Mouse (Mus musculus): ENCODE measurements at regions not wholly inside any gene's neighbourhood (a gene's known extent, or its start where the extent isn't known, plus 50 kb on each side); places are given as distances from the start of the nearest gene placed in this dataset.
A peak's percentile ranks its signal among the peaks of the same experiment; 100 is the strongest.

DNA sequence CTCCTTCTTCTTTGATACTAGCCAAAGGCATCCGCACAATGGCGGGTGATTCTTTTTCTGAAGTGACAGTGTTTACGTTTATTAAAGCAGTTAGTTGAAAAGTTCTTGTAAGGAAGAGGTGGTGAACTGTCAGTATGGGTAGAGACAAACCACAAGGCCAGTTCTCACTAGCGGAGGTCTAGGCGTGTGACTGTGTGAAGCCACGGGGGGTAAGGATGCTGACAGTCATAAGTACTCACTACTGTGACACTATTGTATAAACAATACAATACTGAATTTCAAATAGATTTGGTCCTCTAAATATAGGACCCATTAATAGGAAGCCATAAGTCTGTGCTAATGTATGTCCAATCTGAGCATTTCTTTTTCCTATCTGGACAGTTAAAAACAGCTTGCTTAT, 161.9 kb downstream of the Cxcl12 start:
- DNase-seq (ENCODE audit: low spot score in 2 of 2), result peak in 1 of 2 experiments; percentile 26

DNA sequence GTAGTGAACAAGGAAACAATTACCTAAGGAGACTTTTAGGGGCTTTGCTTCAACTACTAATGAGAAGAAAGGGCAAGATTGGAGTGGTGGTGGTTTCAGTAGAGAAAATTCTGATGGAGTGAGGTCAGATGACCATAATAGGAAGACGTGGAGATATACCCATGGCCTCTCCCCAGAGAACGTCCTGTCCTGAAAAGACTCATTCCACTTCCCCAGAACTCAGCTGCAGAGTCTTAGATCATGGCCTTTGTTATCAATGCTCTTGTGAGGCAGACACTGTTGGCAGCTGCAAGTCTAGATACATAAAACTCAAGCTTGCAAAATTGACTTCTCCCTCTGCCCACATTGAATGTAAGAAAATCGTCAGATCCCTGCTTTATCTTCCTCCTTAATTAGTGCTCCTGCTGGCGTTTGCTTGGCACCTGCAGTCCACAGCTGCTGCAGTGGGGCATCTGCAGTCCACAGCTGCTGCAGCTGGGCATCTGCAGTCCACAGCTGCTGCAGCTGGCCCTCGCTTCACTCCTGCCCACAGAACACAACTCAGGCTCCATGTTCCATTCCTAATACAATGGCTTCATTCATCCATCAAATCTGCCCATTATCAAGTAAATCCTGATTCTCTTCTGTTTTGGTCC, 162.5 kb downstream of the Cxcl12 start:
- DNase-seq (ENCODE audit: low spot score in 2 of 2), result peak in 1 of 2 experiments; percentile 23

- DNase-seq (ENCODE audit: low spot score in 2 of 2), result no peak
Measured at GRCm38 (mm10) chr6:117332641-117333040, 164.3 kb downstream of the Cxcl12 start.

DNA sequence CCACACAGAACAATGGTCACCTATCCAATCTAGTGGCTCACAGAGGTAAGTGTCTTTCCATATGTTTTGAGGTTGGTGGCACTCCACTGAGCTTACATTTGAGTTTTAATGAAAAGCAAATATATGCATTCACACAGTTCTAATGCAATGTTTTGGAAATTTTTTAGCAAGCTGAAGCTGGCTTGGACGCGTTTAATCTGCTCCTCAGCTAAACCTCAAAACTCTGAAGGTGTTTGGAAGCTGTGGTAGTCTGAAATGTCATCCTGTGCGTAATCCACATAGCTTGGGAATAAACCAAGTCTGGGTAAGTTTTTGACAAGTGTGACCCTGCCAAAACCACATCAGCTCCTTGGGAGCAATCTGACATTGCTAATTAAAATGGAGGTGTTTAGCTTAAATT, 173.8 kb downstream of the Cxcl12 start:
- DNase-seq (ENCODE audit: low spot score in 2 of 2), result no peak

DNA sequence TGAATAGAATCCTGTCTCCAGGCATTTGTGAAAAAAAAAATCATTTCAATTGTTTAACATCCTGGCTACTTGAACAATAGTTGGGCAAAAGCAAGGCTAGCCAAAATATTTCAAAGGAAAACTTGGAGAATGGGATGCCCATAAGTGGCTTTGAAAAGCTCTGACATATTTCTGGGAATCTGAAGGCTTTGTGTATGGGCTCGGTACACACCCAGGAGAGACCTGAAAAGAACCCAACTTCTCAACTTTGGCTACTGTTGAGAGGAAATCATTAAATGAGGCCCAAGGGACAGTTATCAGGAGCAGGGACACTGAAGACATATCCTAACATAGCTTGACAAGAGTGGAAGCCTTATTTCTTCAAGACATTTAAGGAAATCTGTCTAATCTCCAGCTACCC, 179.0 kb downstream of the Cxcl12 start:
- no peak for DNase-seq (ENCODE audit: low spot score in 2 of 2)

GRCm38 (mm10) chr6:117351846-117352245, 183.5 kb downstream of the Cxcl12 start:
- no peak for DNase-seq (ENCODE audit: low spot score in 2 of 2)

GRCm38 (mm10) chr6:117353091-117353490, 184.8 kb downstream of the Cxcl12 start:
- no peak for DNase-seq (ENCODE audit: low spot score in 2 of 2)

- no peak for DNase-seq (ENCODE audit: low spot score in 2 of 2)
Measured at GRCm38 (mm10) chr6:117356101-117356500, 187.8 kb downstream of the Cxcl12 start.

DNA sequence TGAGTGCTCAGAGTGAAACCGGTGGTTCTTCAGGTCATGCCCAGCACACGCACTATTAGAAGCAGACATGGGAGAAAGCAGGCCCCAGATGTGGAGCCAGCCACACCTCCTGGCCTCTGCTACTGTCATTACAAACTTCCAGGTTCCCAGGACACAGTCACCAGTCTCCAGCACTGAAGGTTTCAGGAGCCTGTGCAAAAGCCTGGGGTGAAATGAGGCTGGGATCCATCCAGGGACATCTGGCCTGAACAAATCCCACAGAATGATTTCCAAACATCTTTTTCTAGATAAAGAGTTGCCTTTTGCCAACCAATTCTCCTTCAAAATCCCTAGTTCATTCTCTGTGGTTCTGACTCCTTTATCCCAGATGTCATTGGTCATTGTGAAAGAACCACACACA, 191.1 kb downstream of the Cxcl12 start:
- DNase-seq (ENCODE audit: low spot score in 2 of 2), result no peak

DNA sequence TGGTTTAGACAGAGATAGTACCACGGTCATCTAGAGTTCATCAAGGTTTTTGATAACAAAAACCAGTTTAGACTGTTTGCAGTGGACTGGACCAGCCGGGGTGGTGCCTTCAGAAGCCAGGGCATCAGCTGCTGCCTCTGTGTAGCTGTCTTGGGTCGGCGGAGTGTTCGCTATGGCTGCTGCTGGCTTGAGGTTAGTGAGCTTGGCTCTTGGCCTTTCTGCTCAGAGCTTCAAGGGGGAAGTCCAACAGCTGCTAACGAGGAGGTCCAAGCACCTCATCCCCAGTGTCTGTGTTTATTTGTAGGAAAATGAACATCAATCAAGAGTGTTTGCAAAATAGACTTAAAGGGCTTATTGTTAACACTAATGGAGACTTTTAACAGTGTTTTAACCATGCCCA, 198.2 kb downstream of the Cxcl12 start:
- no peak for DNase-seq (ENCODE audit: low spot score in 2 of 2)

DNA sequence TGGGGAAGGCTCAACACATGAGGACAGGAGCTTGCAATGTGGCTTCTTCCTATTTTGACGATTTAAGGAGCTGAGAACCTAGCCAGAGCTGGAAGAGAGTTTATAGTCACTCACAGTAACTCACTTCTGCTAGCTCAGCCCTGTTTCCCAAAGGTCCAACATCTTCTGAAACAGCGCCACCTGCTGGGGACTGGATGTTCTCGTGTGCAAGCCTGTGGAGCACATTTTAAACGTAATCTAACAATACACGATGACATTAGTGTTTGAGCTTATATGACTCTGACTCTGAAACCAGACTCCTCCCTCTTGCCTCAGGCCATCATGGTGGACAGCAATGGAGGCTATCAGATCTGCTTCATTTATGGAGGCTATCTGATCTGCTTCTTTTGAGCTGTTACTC, 207.7 kb downstream of the Cxcl12 start:
- no peak for DNase-seq (ENCODE audit: low spot score in 2 of 2)

- DNase-seq (ENCODE audit: low spot score in 2 of 2), result no peak
Measured at GRCm38 (mm10) chr6:117379904-117380303, 211.6 kb downstream of the Cxcl12 start.

- DNase-seq (ENCODE audit: low spot score in 2 of 2), result no peak
Measured at GRCm38 (mm10) chr6:117390233-117390848, 222.0 kb downstream of the Cxcl12 start.

GRCm38 (mm10) chr6:117393480-117393879, 225.1 kb downstream of the Cxcl12 start:
- DNase-seq (ENCODE audit: low spot score in 2 of 2), result no peak

DNA sequence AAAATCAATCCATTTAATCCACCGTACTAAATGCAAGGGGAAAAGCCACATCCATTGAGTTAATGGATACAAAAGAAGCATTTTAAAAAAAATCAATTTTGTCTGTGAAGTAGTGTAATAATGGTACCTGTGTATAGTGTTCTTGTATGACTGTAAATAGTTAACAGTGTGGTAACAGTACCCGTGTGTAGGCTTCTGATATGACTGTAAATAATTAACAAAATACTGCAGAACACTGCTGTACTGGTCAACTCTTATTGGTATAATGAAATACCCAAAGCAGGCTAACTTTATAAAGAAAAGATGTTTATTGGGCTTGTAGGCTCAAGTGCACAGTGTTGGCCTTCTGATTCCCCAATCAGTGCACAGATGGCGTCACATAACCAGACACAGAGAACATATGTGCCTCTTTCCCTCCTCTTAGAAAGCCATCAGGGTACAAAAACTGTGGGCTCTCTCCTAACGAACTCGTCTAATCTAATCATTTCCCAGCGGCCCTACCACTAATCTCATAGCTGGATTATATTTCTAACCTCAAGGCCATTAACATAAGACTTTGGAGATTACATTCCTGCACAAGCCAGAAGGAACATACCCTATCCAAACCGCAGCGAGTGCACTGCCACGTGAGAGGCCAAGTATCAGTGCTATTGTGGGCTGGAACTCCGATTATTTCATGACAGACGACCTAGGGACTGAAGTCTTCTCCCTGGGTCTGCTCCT, 237.4 kb downstream of the Cxcl12 start:
- DNase-seq (ENCODE audit: low spot score in 2 of 2), result peak in 1 of 2 experiments; percentile 34

GRCm38 (mm10) chr6:117406312-117406595, 237.9 kb downstream of the Cxcl12 start:
- DNase-seq (ENCODE audit: low spot score in 2 of 2), result no peak

DNA sequence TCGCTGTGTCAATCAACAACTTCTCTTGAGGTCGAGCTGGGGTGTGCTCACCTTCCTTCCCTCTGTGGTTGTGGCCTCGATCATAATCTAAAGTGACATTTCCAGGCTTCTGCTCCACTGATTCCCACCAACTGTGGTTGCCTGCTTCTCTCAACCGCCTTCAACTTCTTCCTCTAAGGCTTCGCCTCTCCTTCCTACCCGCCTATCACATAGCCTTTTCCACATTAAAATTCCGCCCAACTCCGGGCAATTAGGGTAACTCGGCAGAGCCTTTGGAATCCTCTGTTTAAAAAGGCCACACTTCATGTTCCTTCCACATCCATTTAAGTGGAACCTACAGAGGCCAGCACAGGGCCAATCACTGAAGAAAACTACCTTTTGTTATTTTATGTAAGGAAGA, 238.4 kb downstream of the Cxcl12 start:
- peak in 1 of 2 experiments; percentile 30 for DNase-seq (ENCODE audit: low spot score in 2 of 2)

DNA sequence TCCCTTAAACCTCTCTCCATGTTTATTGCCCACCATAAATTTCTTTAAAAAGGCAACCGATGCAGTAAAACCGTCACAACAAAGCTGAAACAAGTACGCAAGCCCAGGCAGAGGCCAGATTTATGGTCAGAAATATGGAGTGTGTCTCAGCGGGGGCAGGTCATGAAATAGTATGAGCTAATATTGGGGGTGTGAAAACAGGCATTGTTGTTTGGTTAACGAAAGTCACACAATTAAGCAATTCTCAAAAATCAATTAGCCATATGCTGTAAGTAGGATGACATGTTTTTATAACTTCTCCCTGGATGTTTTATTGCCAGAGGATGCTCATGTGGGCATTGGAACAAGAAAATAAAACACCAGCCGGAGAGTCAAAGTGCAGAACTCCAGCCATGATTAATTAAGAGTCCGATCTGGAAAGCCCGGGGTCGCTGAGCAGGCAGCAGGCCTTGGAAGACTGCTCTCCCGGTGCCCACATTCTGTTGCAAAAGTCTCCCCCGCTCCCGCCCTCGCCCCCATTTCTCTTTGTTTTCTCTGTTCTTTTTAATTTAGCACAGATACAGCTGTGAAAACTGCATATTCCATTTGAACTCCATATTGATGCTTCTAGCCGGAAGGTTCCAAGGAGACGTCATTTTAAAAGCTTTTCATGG, 239.0 kb downstream of the Cxcl12 start:
- peak in 1 of 2 experiments; percentile 47 for DNase-seq (ENCODE audit: low spot score in 2 of 2)

DNA sequence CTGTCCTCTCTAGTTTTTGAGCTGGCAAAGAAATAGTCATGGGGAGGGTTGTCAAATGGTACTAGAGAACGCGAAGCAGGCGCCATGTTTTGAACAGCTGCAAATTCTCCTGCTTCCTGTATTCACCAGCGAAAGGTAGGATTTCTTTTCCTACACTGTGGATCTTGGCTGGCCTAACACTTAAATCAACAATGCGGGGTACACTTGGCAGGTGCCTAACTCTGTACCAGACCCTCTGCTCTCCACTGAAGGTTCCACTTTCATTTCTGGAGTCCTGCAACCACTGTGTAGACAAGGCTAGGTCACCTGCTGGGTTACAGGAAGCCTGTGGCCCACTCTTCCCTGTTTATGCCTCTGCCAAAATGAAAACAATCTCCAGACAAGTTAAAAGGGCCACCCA, 239.6 kb downstream of the Cxcl12 start:
- peak in 1 of 2 experiments; percentile 22 for DNase-seq (ENCODE audit: low spot score in 2 of 2)

GRCm38 (mm10) chr6:117408971-117409783, 240.8 kb downstream of the Cxcl12 start:
- peak in 1 of 2 experiments; percentile 49 for DNase-seq (ENCODE audit: low spot score in 2 of 2)

- no peak for DNase-seq (ENCODE audit: low spot score in 2 of 2)
Measured at GRCm38 (mm10) chr6:117414926-117415325, 246.6 kb downstream of the Cxcl12 start.

GRCm38 (mm10) chr6:117415901-117416300, 247.6 kb downstream of the Cxcl12 start:
- no peak for DNase-seq (ENCODE audit: low spot score in 2 of 2)
